ENCODE assay signal across 29 mouse cellular contexts in genomic region chr5:30611689-30612088, GRCm38 (mm10). TPM values are rescaled to one million over a fixed set of nuclear protein-coding genes. Genes with fewer than 3 reads are reported as not detected.
DNase-seq lines count a peak whose midpoint lies in the region; ATAC-seq and TF ChIP-seq lines count a peak whose summit lies in the region.
"Had no signal": no experiment of that assay in that cellular context is flagged by ENCODE, and none has a peak within 500 bp of the region (broad histone marks: within the 10 kb centered on the region; RNA-seq: fewer than 3 reads in every experiment).

No protein-coding gene starts in this region.

- no peak for TF ChIP-seq EP300 in heart, adult 2 months (IDR thresholded peaks at IDR 0.05; ENCODE audit: insufficient read depth, low read depth, low read length)
- peak; percentile 48; the same call in 1 of the 2 replicates for TF ChIP-seq EP300 in ES-Bruce4 (IDR thresholded peaks at IDR 0.05; ENCODE audit: insufficient read depth, low read depth, low read length)

- H3K27me3 ChIP-seq in heart, embryonic 15.5 days = no peaks in the 10 kb centered on the region
- H3K27me3 ChIP-seq in heart, adult 2 months (ENCODE audit: control insufficient read depth, insufficient read depth, low read length) = no peaks in the 10 kb centered on the region
- H3K27me3 ChIP-seq in ES-Bruce4 (ENCODE audit: control insufficient read depth, insufficient read depth, low read length, poor library complexity, severe bottlenecking) = no peaks in the 10 kb centered on the region
- H3K27me3 ChIP-seq: CH12.LX; forebrain, embryonic 12.5 days; forebrain, embryonic 15.5 days; hindbrain, embryonic 12.5 days; intestine, embryonic 15.5 days had no signal

- H3K79me2 ChIP-seq in heart, adult 2 months (replicated peaks; ENCODE audit: control insufficient read depth, insufficient read depth, low read length) = no peaks in the 10 kb centered on the region

- peaks cover 55% of the 10 kb centered on the region for H3K4me1 ChIP-seq in heart, embryonic 15.5 days (replicated peaks)
- peaks cover 10% of the 10 kb centered on the region for H3K4me1 ChIP-seq in heart, adult 2 months (ENCODE audit: control insufficient read depth, insufficient read depth, low read length)
- peaks cover 14% of the 10 kb centered on the region for H3K4me1 ChIP-seq in ES-Bruce4 (ENCODE audit: control insufficient read depth, insufficient read depth, low read length)

- H3K9me3 ChIP-seq in heart, embryonic 15.5 days (replicated peaks) = no peaks in the 10 kb centered on the region
- H3K9me3 ChIP-seq in ES-Bruce4 (replicated peaks; ENCODE audit: control insufficient read depth, insufficient read depth, low read length, poor library complexity, severe bottlenecking) = no peaks in the 10 kb centered on the region
- H3K9me3 ChIP-seq: embryonic facial prominence, embryonic 12.5 days; embryonic facial prominence, embryonic 15.5 days; forebrain, embryonic 12.5 days; forebrain, embryonic 15.5 days; hindbrain, embryonic 12.5 days; intestine, embryonic 15.5 days had no signal

- H3K4me2 ChIP-seq in heart, embryonic 15.5 days = no peak overlapping the region
- H3K4me2 ChIP-seq: embryonic facial prominence, embryonic 12.5 days; embryonic facial prominence, embryonic 15.5 days; forebrain, embryonic 12.5 days; forebrain, embryonic 15.5 days; heart, embryonic 11.5 days; hindbrain, embryonic 12.5 days; intestine, embryonic 15.5 days had no signal

- H3K9ac ChIP-seq in heart, embryonic 15.5 days = no peak overlapping the region
- no peak overlapping the region for H3K9ac ChIP-seq in heart, adult 2 months (ENCODE audit: low read depth, low read length)
- H3K9ac ChIP-seq in ES-Bruce4 (ENCODE audit: low read depth, poor library complexity, severe bottlenecking) = no peak overlapping the region
- H3K9ac ChIP-seq: embryonic facial prominence, embryonic 12.5 days; embryonic facial prominence, embryonic 15.5 days; forebrain, embryonic 12.5 days; forebrain, embryonic 15.5 days; hindbrain, embryonic 12.5 days; intestine, embryonic 15.5 days had no signal

- TF ChIP-seq POLR2A in heart, adult 2 months (IDR thresholded peaks at IDR 0.05; ENCODE audit: insufficient read depth, low read depth, low read length) = no peak
- no peak for TF ChIP-seq POLR2A in ES-Bruce4 (IDR thresholded peaks at IDR 0.05; ENCODE audit: insufficient read depth, low read length)

- no peaks in the 10 kb centered on the region for H3K36me3 ChIP-seq in heart, embryonic 15.5 days
- H3K36me3 ChIP-seq in heart, adult 2 months (ENCODE audit: control insufficient read depth, insufficient read depth, low read length) = peaks cover 4% of the 10 kb centered on the region; the same call in 1 of the 2 replicates
- H3K36me3 ChIP-seq in ES-Bruce4 (ENCODE audit: control insufficient read depth, insufficient read depth, low read length, poor library complexity, severe bottlenecking) = no peaks in the 10 kb centered on the region
- H3K36me3 ChIP-seq: embryonic facial prominence, embryonic 12.5 days; embryonic facial prominence, embryonic 15.5 days; forebrain, embryonic 12.5 days; forebrain, embryonic 15.5 days; hindbrain, embryonic 12.5 days; intestine, embryonic 15.5 days had no signal

- 60% methylated on average over 3 of the region's 3 CpGs for WGBS in heart, embryonic 15.5 days
- WGBS in heart, adult 2 months = 35% methylated on average over 3 of the region's 3 CpGs

- DNase-seq in heart, adult 2 months = no peak
- DNase-seq in R1 (ENCODE audit: low read depth, low spot score) = peak; percentile 84
- DNase-seq in lung, postnatal 4 days = no peak
- DNase-seq in kidney, postnatal 25 days = no peak
- no peak for DNase-seq in testis, postnatal 10 days (ENCODE audit: low spot score)
- DNase-seq: adrenal gland, postnatal 10 days; adrenal gland, postnatal 36 days; B cell, adult 2 months; cerebellum, adult 11 months; cerebellum, adult 2 months; cerebellum, adult 9-11 months; cerebellum, postnatal 25 days; gastrocnemius, postnatal 36 days; heart, postnatal 14 days; kidney, adult 11 months had no signal

- intact Hi-C loops in heart, adult 2 months (cut with DNase I) = no loop called here

- no peak for TF ChIP-seq CTCF in heart, adult 2 months (IDR thresholded peaks at IDR 0.05)
- no peak for TF ChIP-seq CTCF in ES-Bruce4 (IDR thresholded peaks at IDR 0.05; ENCODE audit: low read depth, low read length)

- H3K4me3 ChIP-seq in heart, embryonic 15.5 days = no peak overlapping the region
- H3K4me3 ChIP-seq in heart, adult 2 months = no peak overlapping the region
- no peak overlapping the region for H3K4me3 ChIP-seq in ES-Bruce4 (ENCODE audit: low read depth, low read length)
- H3K4me3 ChIP-seq: embryonic facial prominence, embryonic 12.5 days; embryonic facial prominence, embryonic 15.5 days; forebrain, embryonic 12.5 days; forebrain, embryonic 15.5 days; hindbrain, embryonic 12.5 days; intestine, embryonic 15.5 days had no signal

- peak overlapping the region; percentile 41; the same call in 1 of the 2 replicates for H3K27ac ChIP-seq in heart, embryonic 15.5 days
- H3K27ac ChIP-seq in heart, adult 2 months = no peak overlapping the region
- peak overlapping the region; percentile 86 for H3K27ac ChIP-seq in ES-Bruce4 (ENCODE audit: insufficient read depth, low read length)
- H3K27ac ChIP-seq: embryonic facial prominence, embryonic 12.5 days; embryonic facial prominence, embryonic 15.5 days; forebrain, embryonic 12.5 days; forebrain, embryonic 15.5 days; hindbrain, embryonic 12.5 days; intestine, embryonic 15.5 days had no signal

- ATAC-seq in heart, embryonic 15.5 days (replicated peaks; ENCODE audit: insufficient number of reproducible peaks, insufficient read depth, low FRiP score, low read depth) = no peak
- ATAC-seq: forebrain, embryonic 15.5 days; hindbrain, embryonic 16.5 days; intestine, embryonic 15.5 days had no signal

RNA-seq across cellular contexts. Expression of gene Kcnk3, which starts 23.7 kb away (rescaled TPM):
- 16.5 and 27.5 TPM in 2 replicates for polyA plus RNA-seq in heart, embryonic 15.5 days (2015; fragmentation: Nextera tagmentation; extraction: Ambion mirVana)
- 100 to 1,000 TPM; 259 to 300 TPM for total RNA-seq in heart, adult 2 months (2021)
- 382 and 432 TPM in 2 replicates for polyA plus RNA-seq in heart, adult 2 months (2012; rRNA removed)
- not detected in 2 replicates for polyA plus RNA-seq in ES-Bruce4 (2011; ENCODE audit: insufficient read depth, insufficient read length, low read depth, missing spikeins)
- total RNA-seq: CH12.LX; common myeloid progenitor, adult 5-6 weeks; granulocyte monocyte progenitor cell, adult 5-6 weeks; MEL had no signal

RNA-seq across cellular contexts. Expression of gene Slc35f6, which starts 36.0 kb away (rescaled TPM):
- 22.2 and 28.2 TPM in 2 replicates for polyA plus RNA-seq in heart, embryonic 15.5 days (2015; fragmentation: Nextera tagmentation; extraction: Ambion mirVana)
- 10 to 100 TPM; 47.2 to 49.9 TPM for total RNA-seq in heart, adult 2 months (2021)
- 119 and 154 TPM in 2 replicates for polyA plus RNA-seq in heart, adult 2 months (2012; rRNA removed)
- polyA plus RNA-seq in ES-Bruce4 (2011; ENCODE audit: insufficient read depth, insufficient read length, low read depth, missing spikeins) = 14.3 and 17.6 TPM in 2 replicates

RNA-seq across cellular contexts. Expression of gene Cenpa, which starts 54.9 kb away (rescaled TPM):
- 210 and 218 TPM in 2 replicates for polyA plus RNA-seq in heart, embryonic 15.5 days (2015; fragmentation: Nextera tagmentation; extraction: Ambion mirVana)
- total RNA-seq in heart, adult 2 months (2021) = 10 to 100 TPM; 43.9 to 51.0 TPM
- 51.3 and 69.7 TPM in 2 replicates for polyA plus RNA-seq in heart, adult 2 months (2012; rRNA removed)
- 257 and 258 TPM in 2 replicates for polyA plus RNA-seq in ES-Bruce4 (2011; ENCODE audit: insufficient read depth, insufficient read length, low read depth, missing spikeins)

Comparison
In these comparisons a context has a peak if more than half of its experiments do, and no peak if none do; other contexts are left out.
1. RNA of gene Kcnk3, which starts 23.7 kb away (polyA plus RNA-seq): 382 to 432 TPM in heart, adult 2 months; 16.5 to 27.5 TPM in heart, embryonic 15.5 days and not detected in ES-Bruce4; every median in the first group is over 10 times any median in the second.